Mouse (Mus musculus): ENCODE data around the gene Kdm4b. TPM values are rescaled to one million over a fixed set of nuclear protein-coding genes. Genes with fewer than 3 reads are reported as not detected.

Gene Kdm4b
- polyA plus RNA-seq, 1 experiment = 86.5 TPM

DNA sequence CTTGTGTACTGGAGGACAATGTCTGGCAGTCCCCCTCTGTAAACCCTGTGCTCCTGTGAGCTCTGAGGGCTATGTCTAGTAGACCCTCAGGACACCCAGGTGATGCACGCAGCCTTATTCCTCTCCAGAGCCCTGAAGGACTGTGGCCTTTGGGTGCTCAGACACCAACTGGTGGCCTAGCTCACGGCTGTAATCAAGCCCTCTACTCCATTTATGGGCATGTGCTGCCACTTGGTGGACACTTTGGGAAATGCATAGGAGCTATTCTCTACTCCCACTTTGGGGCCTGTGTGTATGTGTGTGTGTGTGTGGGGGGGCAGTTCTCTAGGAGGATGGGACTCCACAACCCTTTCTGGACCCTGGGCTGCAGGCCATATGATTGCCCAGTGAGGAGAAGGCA, 24.8 kb downstream of the Kdm4b start:
- peak; percentile 67 for DNase-seq (ENCODE audit: low read depth)
- TF ChIP-seq POLR2A (IDR thresholded peaks at IDR 0.05; ENCODE audit: borderline replicate concordance, extremely low read depth, insufficient read depth, insufficient read length, poor library complexity, severe bottlenecking) (no peak), CTCF (IDR thresholded peaks at IDR 0.05; ENCODE audit: borderline replicate concordance, extremely low read depth, insufficient read depth, insufficient read length) (peak; percentile 83)

DNA sequence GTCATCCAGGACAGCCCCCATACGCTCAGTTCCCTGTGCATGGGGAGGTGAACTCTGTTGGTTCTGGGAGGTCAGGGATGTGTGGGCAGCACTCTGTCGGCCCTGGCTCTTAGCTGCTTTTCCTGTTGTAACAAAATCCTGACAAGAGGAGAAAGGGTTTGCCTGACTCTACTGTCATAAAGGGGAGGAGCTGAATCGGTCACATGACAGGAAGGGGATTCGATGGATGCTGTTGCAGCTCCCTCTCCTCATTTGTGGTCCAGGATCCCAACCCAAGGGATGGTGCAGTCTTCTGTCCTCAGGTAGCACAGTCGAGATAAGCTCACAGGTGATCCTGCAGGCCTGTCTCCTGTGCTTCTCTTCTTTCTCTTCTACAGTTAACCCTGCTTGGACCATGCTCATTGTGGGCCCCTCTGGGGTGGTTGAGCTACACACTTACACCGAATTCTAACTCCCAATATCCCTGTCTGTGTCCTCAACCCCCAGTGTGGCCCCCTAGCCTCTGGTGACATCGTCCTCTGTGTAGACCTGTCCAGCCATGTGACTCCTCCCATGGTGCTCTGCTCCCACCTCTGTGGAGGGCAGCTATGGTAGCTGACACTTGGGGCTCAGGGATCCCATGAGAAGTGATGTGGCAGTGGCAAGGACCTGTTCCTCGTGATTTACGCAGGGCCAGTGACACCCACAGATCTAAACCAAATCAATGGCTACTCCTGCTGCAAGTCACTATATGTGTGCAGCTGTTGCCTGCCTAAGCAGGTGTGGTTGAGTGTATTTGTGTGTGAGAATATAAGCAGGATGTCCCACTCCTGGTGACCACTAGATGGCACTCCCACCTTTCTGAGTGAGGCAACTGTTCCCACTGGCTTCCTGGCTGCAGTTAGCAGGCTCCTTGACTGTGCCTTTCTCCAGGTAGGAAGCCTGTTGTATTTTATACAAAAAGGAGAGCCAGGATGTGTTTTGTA, 31.3 kb downstream of the Kdm4b start:
- peak; percentile 93 for DNase-seq (ENCODE audit: low read depth)
- TF ChIP-seq CTCF (IDR thresholded peaks at IDR 0.05; ENCODE audit: borderline replicate concordance, extremely low read depth, insufficient read depth, insufficient read length) (peak; percentile 94), POLR2A (IDR thresholded peaks at IDR 0.05; ENCODE audit: borderline replicate concordance, extremely low read depth, insufficient read depth, insufficient read length, poor library complexity, severe bottlenecking) (no peak)

DNA sequence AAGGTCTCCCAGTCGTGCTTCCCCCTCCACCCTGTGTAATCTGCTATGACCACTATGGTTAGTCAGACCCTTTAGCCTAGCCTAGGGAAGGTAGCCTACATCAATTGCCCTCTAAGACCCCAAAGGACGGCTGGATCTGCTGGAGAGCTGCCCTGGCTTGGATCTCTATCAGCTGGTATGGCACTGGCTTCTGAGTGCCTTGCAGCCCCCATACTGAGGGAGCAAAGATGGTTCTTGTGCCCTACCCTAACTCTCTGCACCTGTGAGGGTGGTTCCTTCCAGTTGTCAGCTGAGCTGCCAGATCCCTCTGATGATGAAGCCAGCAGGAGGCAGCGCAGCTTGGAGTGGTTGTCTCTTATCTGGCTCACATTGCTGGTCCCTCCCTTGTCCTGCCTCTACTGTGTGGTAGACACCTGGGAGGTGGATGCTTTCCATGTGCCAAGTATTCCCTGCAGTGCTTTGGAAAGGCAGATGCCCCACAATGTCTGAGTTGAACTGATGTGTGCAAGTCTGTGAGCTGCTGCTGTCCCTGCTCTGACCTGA, 33.4 kb downstream of the Kdm4b start:
- TF ChIP-seq POLR2A (IDR thresholded peaks at IDR 0.05; ENCODE audit: borderline replicate concordance, extremely low read depth, insufficient read depth, insufficient read length, poor library complexity, severe bottlenecking) (no peak), CTCF (IDR thresholded peaks at IDR 0.05; ENCODE audit: borderline replicate concordance, extremely low read depth, insufficient read depth, insufficient read length) (no peak)
- no peak for DNase-seq (ENCODE audit: low read depth)

DNA sequence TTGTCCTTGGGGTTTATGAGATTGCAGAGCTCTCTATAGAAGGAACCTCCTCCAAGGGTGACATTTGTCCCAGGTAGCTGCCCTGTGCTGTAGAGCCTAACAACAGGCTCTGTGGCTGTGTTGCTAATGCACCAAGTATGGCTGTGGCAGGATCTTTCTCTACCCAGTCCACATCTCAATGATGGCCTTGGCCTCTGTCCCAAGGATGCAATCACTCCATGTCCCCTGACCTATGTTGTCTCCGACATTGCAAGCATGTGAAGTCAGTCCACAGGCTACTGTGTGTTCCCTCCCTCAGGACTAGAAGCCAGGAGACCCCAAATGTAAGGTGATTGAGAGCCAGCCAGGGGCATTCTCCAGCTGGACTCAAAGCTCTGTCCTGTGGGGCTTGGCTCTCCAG, 34.0 kb downstream of the Kdm4b start:
- TF ChIP-seq CTCF (IDR thresholded peaks at IDR 0.05; ENCODE audit: borderline replicate concordance, extremely low read depth, insufficient read depth, insufficient read length) = no peak
- TF ChIP-seq POLR2A (IDR thresholded peaks at IDR 0.05; ENCODE audit: borderline replicate concordance, extremely low read depth, insufficient read depth, insufficient read length, poor library complexity, severe bottlenecking) = no peak
- DNase-seq (ENCODE audit: low read depth) = no peak

DNA sequence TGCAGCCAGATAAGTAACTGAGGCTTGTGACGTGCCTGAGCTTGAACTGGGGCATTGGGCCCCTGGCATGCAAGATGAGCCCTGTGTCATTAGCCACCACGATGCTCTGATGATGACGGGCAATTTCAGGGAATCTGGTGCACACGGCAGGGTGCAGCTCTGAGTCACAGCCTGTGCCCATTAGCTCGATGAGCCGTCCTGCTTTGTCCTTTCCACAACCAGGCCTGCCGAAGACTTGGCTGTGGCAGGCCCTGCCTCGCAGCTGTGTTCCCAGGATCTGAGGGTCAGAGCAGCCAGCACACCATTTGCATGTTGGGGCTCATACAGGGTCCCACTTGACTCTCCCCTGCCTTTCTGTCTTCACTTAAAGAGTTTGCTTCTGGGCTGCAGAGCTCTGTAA, 34.6 kb downstream of the Kdm4b start:
- TF ChIP-seq CTCF (IDR thresholded peaks at IDR 0.05; ENCODE audit: borderline replicate concordance, extremely low read depth, insufficient read depth, insufficient read length) (no peak), POLR2A (IDR thresholded peaks at IDR 0.05; ENCODE audit: borderline replicate concordance, extremely low read depth, insufficient read depth, insufficient read length, poor library complexity, severe bottlenecking) (no peak)
- DNase-seq (ENCODE audit: low read depth) = peak; percentile 57

DNA sequence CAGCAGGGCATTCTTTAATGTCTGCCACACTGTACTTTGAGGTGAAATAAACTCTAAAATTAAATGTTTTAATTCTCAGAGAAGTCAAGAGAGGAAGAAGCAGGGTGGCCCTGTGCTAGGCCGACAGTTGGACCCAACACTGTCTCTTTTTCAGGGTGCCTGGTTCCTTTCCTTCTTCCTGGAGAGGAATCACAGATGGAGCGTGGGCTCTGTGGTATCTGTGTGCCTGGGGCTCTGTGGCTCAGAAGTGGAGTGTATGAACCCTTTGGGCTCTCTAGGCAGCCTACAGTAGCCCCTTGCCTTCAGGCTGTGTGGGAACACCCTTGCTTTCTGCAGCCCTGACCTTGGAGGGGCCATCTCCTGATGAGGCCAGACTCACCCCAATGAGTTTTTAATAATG, 35.7 kb downstream of the Kdm4b start:
- TF ChIP-seq CTCF (IDR thresholded peaks at IDR 0.05; ENCODE audit: borderline replicate concordance, extremely low read depth, insufficient read depth, insufficient read length) (no peak), POLR2A (IDR thresholded peaks at IDR 0.05; ENCODE audit: borderline replicate concordance, extremely low read depth, insufficient read depth, insufficient read length, poor library complexity, severe bottlenecking) (no peak)
- DNase-seq (ENCODE audit: low read depth) = no peak

DNA sequence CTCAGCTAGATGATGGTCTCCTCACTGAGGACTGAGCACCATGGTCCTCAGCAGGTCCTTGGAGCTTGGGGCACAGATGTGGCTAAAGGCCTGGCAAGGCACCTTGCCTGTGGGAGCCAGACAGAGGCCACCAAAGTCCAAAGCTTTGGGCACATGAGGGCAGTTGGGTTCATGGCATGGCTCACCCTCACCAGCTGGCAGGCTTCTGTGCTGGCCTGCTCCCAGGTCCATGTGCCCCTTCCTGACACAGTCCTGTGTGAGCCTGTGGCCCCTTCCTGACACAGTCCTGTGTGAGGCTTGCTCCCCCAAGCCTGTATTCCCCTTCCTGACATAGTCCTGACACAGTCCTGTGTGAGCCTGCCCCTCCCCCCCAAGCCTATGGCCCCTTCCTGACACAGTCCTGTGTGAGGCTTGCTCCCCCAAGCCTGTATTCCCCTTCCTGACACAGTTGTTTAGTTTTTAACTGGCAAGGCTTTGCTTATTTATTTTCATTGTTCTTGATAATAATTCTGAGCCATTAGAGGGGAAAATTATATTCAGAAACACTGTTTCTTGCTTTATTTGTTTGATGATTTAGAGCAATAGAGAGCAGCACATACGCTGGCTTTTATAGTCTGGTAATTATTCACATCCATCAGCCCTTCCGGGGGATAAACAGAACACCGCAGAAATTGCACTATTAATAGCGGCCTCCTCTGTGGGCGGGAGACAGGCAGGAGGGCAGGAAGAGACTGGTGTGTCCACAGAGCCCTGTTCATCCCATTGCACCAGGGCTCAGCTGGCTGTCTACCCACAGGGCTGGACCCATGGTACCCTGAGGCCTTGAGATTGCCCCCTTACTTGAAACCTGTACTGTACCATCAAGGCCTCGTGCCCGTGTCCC, 40.2 kb downstream of the Kdm4b start:
- DNase-seq (ENCODE audit: low read depth) = peak; percentile 38
- TF ChIP-seq CTCF (IDR thresholded peaks at IDR 0.05; ENCODE audit: borderline replicate concordance, extremely low read depth, insufficient read depth, insufficient read length) (no peak), POLR2A (IDR thresholded peaks at IDR 0.05; ENCODE audit: borderline replicate concordance, extremely low read depth, insufficient read depth, insufficient read length, poor library complexity, severe bottlenecking) (no peak)

DNA sequence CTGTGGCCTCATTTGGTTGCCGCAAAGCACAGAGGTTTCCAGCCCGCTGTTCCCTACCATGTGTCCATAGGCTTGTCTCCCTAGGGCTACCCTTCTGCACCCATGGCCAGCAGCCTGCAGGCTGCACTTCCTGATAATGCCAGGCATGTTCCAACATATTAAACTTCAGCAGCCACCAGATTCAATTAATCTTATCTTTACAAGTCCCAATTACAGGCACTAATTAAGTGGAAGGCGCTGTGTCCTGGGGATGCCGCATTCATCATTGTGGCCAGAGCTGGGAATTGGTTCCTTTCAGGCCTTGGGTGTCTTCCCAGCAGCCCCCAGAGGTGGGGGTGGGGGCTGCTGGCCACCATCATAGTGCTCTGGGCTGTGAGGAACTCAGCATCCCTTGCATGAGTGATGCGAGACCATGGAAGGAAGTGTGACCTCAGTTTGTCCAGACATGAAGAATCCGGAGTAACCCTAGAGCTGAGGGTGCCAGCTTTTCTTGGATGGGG, 42.5 kb downstream of the Kdm4b start:
- DNase-seq (ENCODE audit: low read depth) = peak; percentile 65
- no peak for TF ChIP-seq POLR2A (IDR thresholded peaks at IDR 0.05; ENCODE audit: borderline replicate concordance, extremely low read depth, insufficient read depth, insufficient read length, poor library complexity, severe bottlenecking)
- TF ChIP-seq CTCF (IDR thresholded peaks at IDR 0.05; ENCODE audit: borderline replicate concordance, extremely low read depth, insufficient read depth, insufficient read length) = no peak

DNA sequence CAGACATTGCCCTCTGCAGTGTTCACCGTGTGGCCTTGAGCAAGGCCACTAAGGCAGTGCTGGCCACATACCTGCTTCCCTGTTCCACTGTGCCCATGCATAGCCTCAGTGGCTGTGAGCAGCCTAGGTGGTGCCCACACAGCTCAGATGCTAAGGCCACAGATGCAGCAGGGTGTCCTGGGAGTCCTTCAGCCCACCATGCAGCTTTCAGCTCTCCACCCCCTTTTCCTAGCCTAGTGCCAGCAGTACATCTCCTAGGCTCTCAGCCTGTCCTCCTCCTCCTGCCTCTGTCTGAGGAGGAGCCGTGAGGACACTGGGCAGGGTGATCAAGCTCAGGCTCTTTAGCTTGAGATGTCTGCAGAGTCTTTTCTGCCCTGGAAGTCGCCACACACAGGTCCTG, 44.2 kb downstream of the Kdm4b start:
- TF ChIP-seq CTCF (IDR thresholded peaks at IDR 0.05; ENCODE audit: borderline replicate concordance, extremely low read depth, insufficient read depth, insufficient read length) (no peak), POLR2A (IDR thresholded peaks at IDR 0.05; ENCODE audit: borderline replicate concordance, extremely low read depth, insufficient read depth, insufficient read length, poor library complexity, severe bottlenecking) (no peak)
- DNase-seq (ENCODE audit: low read depth) = no peak

DNA sequence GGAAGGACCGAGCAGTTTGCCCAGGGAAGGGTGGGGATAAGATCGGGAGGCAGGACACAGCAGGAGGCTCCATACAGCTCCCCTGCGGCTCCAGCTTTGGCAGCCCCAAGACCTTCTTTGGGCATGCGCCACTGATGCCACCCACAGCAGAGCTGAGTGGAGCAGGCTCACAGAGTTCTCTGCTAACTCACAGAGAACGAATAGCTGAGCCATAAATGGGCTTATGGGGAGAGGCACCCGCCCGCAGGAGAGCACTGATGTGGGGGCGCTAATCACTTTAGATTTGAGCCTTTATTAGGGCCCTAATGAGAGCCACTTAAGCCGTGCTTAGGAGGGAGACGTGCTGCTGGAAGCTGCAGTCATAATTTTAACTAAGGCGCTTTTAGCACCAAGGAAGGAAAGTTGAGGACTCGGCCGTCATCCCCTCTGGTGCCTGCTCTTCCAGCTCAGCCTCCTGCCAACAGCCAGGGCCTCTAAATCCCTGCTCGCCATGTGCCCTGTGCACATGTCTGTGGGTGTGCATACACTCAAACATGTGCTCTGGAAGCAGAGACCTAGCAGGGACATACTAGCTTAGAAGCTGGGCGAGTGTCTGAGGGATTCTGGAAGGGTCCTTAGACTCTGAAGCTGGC, 45.3 kb downstream of the Kdm4b start:
- peak; percentile 47 for DNase-seq (ENCODE audit: low read depth)
- no peak for TF ChIP-seq CTCF (IDR thresholded peaks at IDR 0.05; ENCODE audit: borderline replicate concordance, extremely low read depth, insufficient read depth, insufficient read length)
- no peak for TF ChIP-seq POLR2A (IDR thresholded peaks at IDR 0.05; ENCODE audit: borderline replicate concordance, extremely low read depth, insufficient read depth, insufficient read length, poor library complexity, severe bottlenecking)

All from brain, embryonic 14.5 days (tissue).